Mouse (Mus musculus): ENCODE measurements around the gene Gm4881. TPM values are rescaled to one million over a fixed set of nuclear protein-coding genes. Genes with fewer than 3 reads are reported as not detected.

Gm4881 gene
- polyA plus RNA-seq, 1 experiment from 2014 or later: not detected

DNA sequence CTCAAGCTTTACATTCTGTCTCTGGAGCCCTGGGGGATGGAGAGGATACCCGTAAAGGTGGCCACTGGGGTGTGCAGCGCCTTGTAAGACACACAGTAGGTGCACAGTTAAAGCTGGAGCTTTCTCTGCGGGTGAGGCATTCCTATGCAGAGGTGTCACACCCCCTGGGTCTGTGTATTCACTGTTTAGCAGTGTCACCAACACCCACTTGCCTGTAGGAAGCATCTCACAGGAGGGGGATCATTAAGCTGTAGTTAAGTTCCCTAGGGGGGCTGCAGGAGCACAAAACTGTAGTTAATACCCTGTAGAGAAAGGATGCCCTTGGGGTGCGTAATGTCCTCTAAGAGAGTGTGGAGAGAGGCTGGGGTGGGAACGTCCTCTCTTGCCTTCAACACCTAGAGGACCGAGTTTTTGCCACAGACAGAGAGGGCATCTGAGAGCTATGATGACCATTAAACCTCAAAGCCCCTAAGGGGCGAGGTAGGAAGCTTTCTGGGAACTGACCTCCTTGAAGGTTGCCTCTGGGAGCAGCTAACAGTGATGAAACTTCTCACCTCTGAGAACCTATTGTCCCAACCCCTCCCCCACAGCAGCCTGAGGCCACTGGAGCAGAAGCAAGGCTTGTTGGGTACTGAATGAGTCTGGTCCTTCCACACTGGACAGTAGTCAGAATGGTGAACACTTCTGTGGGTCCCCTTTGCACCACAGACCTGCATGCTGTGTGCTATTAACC lies 3.2 kb upstream of the Gm4881 start:
- Histone ChIP-seq H3K4me1 (ENCODE audit: control insufficient read depth, insufficient read depth, low read length) (no peaks in the 10 kb centered on the region), H3K27ac (ENCODE audit: low read length) (no peak overlapping the region), H3K4me3 (ENCODE audit: low read depth, low read length) (no peak overlapping the region), H3K4me2 (replicated peaks; ENCODE audit: low read depth, low read length) (no peak overlapping the region), H3K27me3 (ENCODE audit: control insufficient read depth, insufficient read depth, low read length) (peaks cover 88% of the 10 kb centered on the region), H3K9ac (replicated peaks; ENCODE audit: low read depth, low read length) (no peak overlapping the region), H3K36me3 (ENCODE audit: control insufficient read depth, insufficient read depth, low read length) (no peaks in the 10 kb centered on the region), H3K9me3 (ENCODE audit: control insufficient read depth, low read depth, low read length) (no peaks in the 10 kb centered on the region)
- ATAC-seq (ENCODE audit: insufficient number of reproducible peaks, insufficient read depth, low FRiP score, low read depth): no peak
- WGBS: 5% methylated on average over 7 of the region's 7 CpGs

- Histone ChIP-seq H3K4me3 (ENCODE audit: low read depth, low read length) (no peak overlapping the region; the same call in 1 of the 2 replicates), H3K9me3 (ENCODE audit: control insufficient read depth, low read depth, low read length) (no peaks in the 10 kb centered on the region), H3K4me2 (replicated peaks; ENCODE audit: low read depth, low read length) (no peak overlapping the region), H3K27me3 (ENCODE audit: control insufficient read depth, insufficient read depth, low read length) (peaks cover 65% of the 10 kb centered on the region), H3K4me1 (ENCODE audit: control insufficient read depth, insufficient read depth, low read length) (no peaks in the 10 kb centered on the region), H3K36me3 (ENCODE audit: control insufficient read depth, insufficient read depth, low read length) (no peaks in the 10 kb centered on the region), H3K27ac (ENCODE audit: low read length) (no peak overlapping the region), H3K9ac (replicated peaks; ENCODE audit: low read depth, low read length) (no peak overlapping the region)
- ATAC-seq (ENCODE audit: insufficient number of reproducible peaks, insufficient read depth, low FRiP score, low read depth): no peak
- 11% methylated on average over 6 of the region's 6 CpGs for WGBS
Measured at GRCm38 (mm10) chr7:24943641-24944040, 653 bp downstream of the Gm4881 start.

DNA sequence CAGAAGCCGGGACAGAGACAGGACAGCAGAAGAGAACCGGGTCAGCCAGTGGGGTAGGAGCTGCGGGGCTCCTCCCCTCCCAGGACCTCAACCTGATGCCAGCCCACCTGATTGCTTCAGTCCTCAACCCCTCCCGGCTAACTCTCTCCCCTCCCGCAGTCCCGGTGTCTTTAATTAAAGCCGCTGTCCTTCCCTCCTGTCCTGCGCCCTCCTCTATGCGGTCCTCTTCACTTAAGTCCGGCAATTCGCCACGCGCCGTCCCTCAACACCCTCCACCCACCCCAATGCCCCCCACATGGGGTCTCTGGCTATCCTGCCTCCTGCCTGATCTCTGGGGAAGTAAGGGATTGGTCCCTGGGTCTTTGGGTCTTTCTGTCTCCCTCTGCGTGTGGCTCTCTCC lies 12.6 kb downstream of the Gm4881 start:
- Histone ChIP-seq H3K9me3 (ENCODE audit: control insufficient read depth, low read depth, low read length) (no peaks in the 10 kb centered on the region), H3K27me3 (ENCODE audit: control insufficient read depth, insufficient read depth, low read length) (peaks cover 48% of the 10 kb centered on the region), H3K27ac (ENCODE audit: low read length) (no peak overlapping the region), H3K4me2 (replicated peaks; ENCODE audit: low read depth, low read length) (no peak overlapping the region), H3K4me3 (ENCODE audit: low read depth, low read length) (no peak overlapping the region), H3K4me1 (ENCODE audit: control insufficient read depth, insufficient read depth, low read length) (no peaks in the 10 kb centered on the region), H3K9ac (replicated peaks; ENCODE audit: low read depth, low read length) (no peak overlapping the region), H3K36me3 (ENCODE audit: control insufficient read depth, insufficient read depth, low read length) (peaks cover 6% of the 10 kb centered on the region; the same call in 1 of the 2 replicates)
- WGBS: 0% methylated on average over 14 of the region's 15 CpGs
- no peak for ATAC-seq (ENCODE audit: insufficient number of reproducible peaks, insufficient read depth, low FRiP score, low read depth)

GRCm38 (mm10) chr7:24930475-24930874 lies 13.8 kb downstream of the Gm4881 start:
- no peak overlapping the region for H3K4me3 ChIP-seq (ENCODE audit: low read depth, low read length)
- no peaks in the 10 kb centered on the region for H3K4me1 ChIP-seq (ENCODE audit: control insufficient read depth, insufficient read depth, low read length)
- peaks cover 48% of the 10 kb centered on the region for H3K27me3 ChIP-seq (ENCODE audit: control insufficient read depth, insufficient read depth, low read length)
- H3K9me3 ChIP-seq (ENCODE audit: control insufficient read depth, low read depth, low read length): no peaks in the 10 kb centered on the region
- WGBS: 50% methylated on average over 6 of the region's 6 CpGs
- H3K27ac ChIP-seq (ENCODE audit: low read length): no peak overlapping the region
- no peak overlapping the region for H3K4me2 ChIP-seq (replicated peaks; ENCODE audit: low read depth, low read length)
- ATAC-seq (ENCODE audit: insufficient number of reproducible peaks, insufficient read depth, low FRiP score, low read depth): no peak
- no peak overlapping the region for H3K9ac ChIP-seq (replicated peaks; ENCODE audit: low read depth, low read length)
- peaks cover 9% of the 10 kb centered on the region; the same call in 1 of the 2 replicates for H3K36me3 ChIP-seq (ENCODE audit: control insufficient read depth, insufficient read depth, low read length)

DNA sequence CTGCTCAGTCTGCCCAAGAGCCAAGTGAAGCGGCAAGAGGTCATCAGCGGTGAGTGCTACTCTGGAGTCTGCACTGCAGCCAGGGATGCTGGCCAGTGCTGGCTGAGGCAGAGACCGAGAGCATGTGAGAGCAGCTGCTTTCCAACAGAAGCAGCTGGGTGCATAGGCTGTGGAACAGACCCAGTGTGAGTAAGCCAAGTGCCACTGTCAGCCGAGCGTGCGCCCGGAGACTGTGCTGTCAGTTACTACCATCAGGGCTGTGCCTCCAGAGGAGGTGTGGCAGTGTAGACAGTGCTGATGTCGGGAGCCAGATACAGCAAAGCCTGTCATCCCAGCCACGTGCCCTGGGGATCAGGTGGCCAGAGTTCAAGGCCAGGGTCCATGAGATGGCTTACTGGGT lies 24.6 kb downstream of the Gm4881 start:
- WGBS: 89% methylated on average over 9 of the region's 9 CpGs
- Histone ChIP-seq H3K4me3 (ENCODE audit: low read depth, low read length) (no peak overlapping the region), H3K4me2 (replicated peaks; ENCODE audit: low read depth, low read length) (no peak overlapping the region), H3K36me3 (ENCODE audit: control insufficient read depth, insufficient read depth, low read length) (peaks cover 61% of the 10 kb centered on the region), H3K27me3 (ENCODE audit: control insufficient read depth, insufficient read depth, low read length) (no peaks in the 10 kb centered on the region), H3K4me1 (ENCODE audit: control insufficient read depth, insufficient read depth, low read length) (no peaks in the 10 kb centered on the region), H3K9me3 (ENCODE audit: control insufficient read depth, low read depth, low read length) (no peaks in the 10 kb centered on the region), H3K9ac (replicated peaks; ENCODE audit: low read depth, low read length) (no peak overlapping the region), H3K27ac (ENCODE audit: low read length) (no peak overlapping the region)
- no peak for ATAC-seq (ENCODE audit: insufficient number of reproducible peaks, insufficient read depth, low FRiP score, low read depth)

- no peaks in the 10 kb centered on the region for H3K27me3 ChIP-seq (ENCODE audit: control insufficient read depth, insufficient read depth, low read length)
- H3K27ac ChIP-seq (ENCODE audit: low read length): no peak overlapping the region
- H3K9ac ChIP-seq (replicated peaks; ENCODE audit: low read depth, low read length): no peak overlapping the region
- H3K9me3 ChIP-seq (ENCODE audit: control insufficient read depth, low read depth, low read length): no peaks in the 10 kb centered on the region
- no peak overlapping the region for H3K4me2 ChIP-seq (replicated peaks; ENCODE audit: low read depth, low read length)
- whole genome bisulfite sequencing: 90% methylated on average over 20 of the region's 20 CpGs
- peaks cover 54% of the 10 kb centered on the region for H3K36me3 ChIP-seq (ENCODE audit: control insufficient read depth, insufficient read depth, low read length)
- ATAC-seq (ENCODE audit: insufficient number of reproducible peaks, insufficient read depth, low FRiP score, low read depth): peak; percentile 12; the same call in 1 of the 2 replicates
- H3K4me3 ChIP-seq (ENCODE audit: low read depth, low read length): no peak overlapping the region
- H3K4me1 ChIP-seq (ENCODE audit: control insufficient read depth, insufficient read depth, low read length): no peaks in the 10 kb centered on the region
Measured at GRCm38 (mm10) chr7:24918763-24919323, 25.5 kb downstream of the Gm4881 start.

GRCm38 (mm10) chr7:24912480-24912879 lies 31.8 kb downstream of the Gm4881 start:
- Histone ChIP-seq H3K27ac (ENCODE audit: low read length) (no peak overlapping the region), H3K4me3 (ENCODE audit: low read depth, low read length) (no peak overlapping the region), H3K4me1 (ENCODE audit: control insufficient read depth, insufficient read depth, low read length) (0 out of 2 replicates have a peak, but pooled peaks cover 2% of the 10 kb centered on the region), H3K9ac (replicated peaks; ENCODE audit: low read depth, low read length) (no peak overlapping the region), H3K27me3 (ENCODE audit: control insufficient read depth, insufficient read depth, low read length) (no peaks in the 10 kb centered on the region), H3K9me3 (ENCODE audit: control insufficient read depth, low read depth, low read length) (no peaks in the 10 kb centered on the region), H3K4me2 (replicated peaks; ENCODE audit: low read depth, low read length) (no peak overlapping the region), H3K36me3 (ENCODE audit: control insufficient read depth, insufficient read depth, low read length) (peaks cover 38% of the 10 kb centered on the region)
- no peak for ATAC-seq (ENCODE audit: insufficient number of reproducible peaks, insufficient read depth, low FRiP score, low read depth)
- 92% methylated on average over 14 of the region's 14 CpGs for WGBS

DNA sequence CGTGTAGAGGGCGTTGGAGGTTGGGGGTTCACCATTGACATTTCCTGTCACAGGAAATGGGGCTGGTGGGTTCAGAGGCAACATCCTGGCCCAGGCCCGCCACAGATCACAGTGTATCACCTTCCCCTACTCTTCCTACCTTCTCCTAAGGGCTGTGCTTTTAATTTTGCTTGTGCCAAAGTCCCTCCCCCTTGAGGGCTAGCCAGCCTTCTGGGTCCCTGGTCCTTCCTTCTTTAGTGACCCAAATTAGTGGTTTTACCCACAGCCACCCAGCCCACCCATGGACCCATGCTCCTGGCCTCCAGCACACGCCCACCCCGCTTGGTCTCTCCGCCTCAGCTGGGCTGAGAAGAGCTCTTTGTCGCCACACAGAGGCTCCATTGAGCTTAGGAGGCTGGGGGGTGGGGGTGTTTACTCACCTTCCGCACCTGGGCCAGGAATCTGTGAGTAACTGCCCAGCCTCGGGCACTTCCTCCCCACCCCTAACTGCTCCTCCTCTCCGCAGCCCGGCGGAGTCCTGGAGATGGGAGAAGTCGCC lies 37.0 kb downstream of the Gm4881 start:
- 34% methylated on average over 13 of the region's 13 CpGs for WGBS
- Histone ChIP-seq H3K4me3 (ENCODE audit: low read depth, low read length) (no peak overlapping the region), H3K9ac (replicated peaks; ENCODE audit: low read depth, low read length) (no peak overlapping the region; the same call in 1 of the 2 replicates), H3K9me3 (ENCODE audit: control insufficient read depth, low read depth, low read length) (no peaks in the 10 kb centered on the region), H3K4me1 (ENCODE audit: control insufficient read depth, insufficient read depth, low read length) (peaks cover 22% of the 10 kb centered on the region), H3K4me2 (replicated peaks; ENCODE audit: low read depth, low read length) (no peak overlapping the region; the same call in 1 of the 2 replicates), H3K27ac (ENCODE audit: low read length) (peak overlapping the region; percentile 16; the same call in 1 of the 2 replicates), H3K36me3 (ENCODE audit: control insufficient read depth, insufficient read depth, low read length) (peaks cover 22% of the 10 kb centered on the region), H3K27me3 (ENCODE audit: control insufficient read depth, insufficient read depth, low read length) (no peaks in the 10 kb centered on the region)
- peak; percentile 29; the same call in 1 of the 2 replicates for ATAC-seq (ENCODE audit: insufficient number of reproducible peaks, insufficient read depth, low FRiP score, low read depth)
